Mouse (Mus musculus) heart, embryonic 12.5 days (tissue): ENCODE data around the gene Gm49380. TPM values are rescaled to one million over a fixed set of nuclear protein-coding genes. Genes with fewer than 3 reads are reported as not detected.

Source experiments
- ATAC-seq: fragments of 200-750 bp; cut with Nextera tagmentation; 2 replicates; pipeline ENCODE4 v1.8.0; 2017; ENCODE audit warnings: moderate TSS enrichment, moderate library complexity; ENCODE audit not compliant: insufficient number of reproducible peaks, low FRiP score
- H3K27ac ChIP-seq: fragments of 300-500 bp; sonication (generic); 2 replicates; pipeline ENCODE4 v1.5.1; 2016; ENCODE audit warnings: mild to moderate bottlenecking, moderate library complexity; ENCODE audit not compliant: poor library complexity, severe bottlenecking
- H3K27me3 ChIP-seq: fragments of 300-500 bp; sonication (generic); replicated peaks from 2 replicates; pipeline ENCODE4 v1.6.1; 2016; ENCODE audit warnings: mild to moderate bottlenecking, moderate library complexity
- H3K36me3 ChIP-seq: fragments of 300-500 bp; sonication (generic); 2 replicates; pipeline ENCODE4 v1.6.1; 2016; ENCODE audit warnings: mild to moderate bottlenecking, moderate library complexity
- H3K4me1 ChIP-seq: fragments of 300-500 bp; sonication (generic); replicated peaks from 2 replicates; pipeline ENCODE4 v1.6.1; 2016; ENCODE audit warnings: mild to moderate bottlenecking
- H3K4me2 ChIP-seq: fragments of 300-500 bp; sonication (generic); 2 replicates; pipeline ENCODE4 v1.6.1; 2016; ENCODE audit warnings: mild to moderate bottlenecking, moderate library complexity
- H3K4me3 ChIP-seq: fragments of 300-500 bp; sonication (generic); 2 replicates; pipeline ENCODE4 v1.5.1; 2016; ENCODE audit warnings: mild to moderate bottlenecking
- H3K9ac ChIP-seq: fragments of 300-500 bp; sonication (generic); 2 replicates; pipeline ENCODE4 v1.6.1; 2016; ENCODE audit warnings: mild to moderate bottlenecking, moderate library complexity
- H3K9me3 ChIP-seq: fragments of 300-500 bp; sonication (generic); replicated peaks from 2 replicates; pipeline ENCODE4 v1.6.1; 2016; ENCODE audit warnings: mild to moderate bottlenecking, moderate library complexity
- WGBS: fragments of 180-500 bp; shearing (Covaris S2); methylation state at CpG from one replicate; pipeline ENCODE4 v1.1.7; 2016; 5-methylcytosine and 5-hydroxymethylcytosine counted together
- polyA plus RNA-seq: library from polyadenylated mRNA; unstranded; fragments of >200 nt; fragmentation: Nextera tagmentation; extraction: Ambion mirVana; gene quantifications from 2 replicates; pipeline ENCODE4 v1.2.1, GENCODE M21; 2016

The Gm49380 gene
- polyA plus RNA-seq, 1 experiment from 2014 or later = 0.20 TPM

- WGBS = 70% methylated on average over 10 of the region's 10 CpGs
- peak overlapping the region; percentile 81; the same call in 1 of the 2 replicates for H3K27ac ChIP-seq
- no peak overlapping the region for H3K9ac ChIP-seq
- H3K4me3 ChIP-seq = no peak overlapping the region
- peaks cover 91% of the 10 kb centered on the region for H3K4me1 ChIP-seq
- H3K9me3 ChIP-seq = no peaks in the 10 kb centered on the region
- no peak for ATAC-seq
- no peak overlapping the region for H3K4me2 ChIP-seq
- H3K27me3 ChIP-seq = no peaks in the 10 kb centered on the region
- H3K36me3 ChIP-seq = peaks cover 12% of the 10 kb centered on the region
Observed at GRCm38 (mm10) chr9:44079997-44080780, 33.1 kb downstream of the Gm49380 start.

- Histone ChIP-seq H3K27ac (peak overlapping the region; percentile 81), H3K36me3 (peaks cover 14% of the 10 kb centered on the region), H3K27me3 (no peaks in the 10 kb centered on the region), H3K4me2 (peak overlapping the region; percentile 44), H3K9me3 (no peaks in the 10 kb centered on the region), H3K4me1 (peaks cover 88% of the 10 kb centered on the region), H3K9ac (peak overlapping the region; percentile 0; the same call in 1 of the 2 replicates), H3K4me3 (no peak overlapping the region)
- 18% methylated on average over 15 of the region's 16 CpGs for WGBS
- peak; percentile 76 for ATAC-seq
Observed at GRCm38 (mm10) chr9:44078955-44079756, 34.1 kb downstream of the Gm49380 start.

- peaks cover 84% of the 10 kb centered on the region for H3K4me1 ChIP-seq
- H3K27me3 ChIP-seq = no peaks in the 10 kb centered on the region
- peak overlapping the region; percentile 21; the same call in 1 of the 2 replicates for H3K9ac ChIP-seq
- peak overlapping the region; percentile 81 for H3K27ac ChIP-seq
- H3K9me3 ChIP-seq = no peaks in the 10 kb centered on the region
- no peak for ATAC-seq
- H3K4me3 ChIP-seq = no peak overlapping the region
- peaks cover 14% of the 10 kb centered on the region for H3K36me3 ChIP-seq
- H3K4me2 ChIP-seq = peak overlapping the region; percentile 44
- 76% methylated on average over 10 of the region's 10 CpGs for WGBS
Observed at GRCm38 (mm10) chr9:44078136-44078797, 35.0 kb downstream of the Gm49380 start.

DNA sequence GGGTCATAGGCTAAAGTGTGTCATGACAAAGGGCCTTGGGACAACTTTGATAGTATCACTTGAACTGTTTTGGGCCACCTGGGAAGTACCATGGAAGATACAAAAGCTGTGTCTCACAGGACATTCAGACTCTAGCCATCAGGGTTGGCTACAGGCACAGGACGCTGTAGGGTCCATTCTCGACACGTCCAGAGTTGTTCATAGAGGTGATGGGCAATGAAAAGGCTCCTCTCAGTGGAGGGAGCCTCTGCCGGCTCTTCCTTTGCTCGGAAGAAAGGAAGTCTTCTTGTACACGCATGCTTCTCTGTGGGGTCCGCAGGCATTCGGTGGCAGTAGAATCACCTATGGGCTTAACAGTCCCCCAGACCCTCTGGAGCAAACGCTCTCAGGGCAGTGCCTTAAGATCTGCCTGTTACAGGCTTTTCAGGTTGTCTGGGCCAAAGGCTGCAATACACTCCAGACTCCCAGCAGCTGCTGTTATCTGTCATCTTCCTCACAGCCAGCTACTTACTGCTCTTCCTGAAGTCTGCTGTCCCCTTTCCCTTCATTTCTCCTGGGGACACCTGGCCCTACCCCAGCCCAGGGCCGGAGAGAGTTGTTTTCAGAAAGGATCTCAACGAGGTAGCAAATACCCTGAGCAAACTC, 35.9 kb downstream of the Gm49380 start:
- H3K36me3 ChIP-seq = peaks cover 14% of the 10 kb centered on the region
- ATAC-seq = no peak
- H3K4me3 ChIP-seq = no peak overlapping the region
- no peak overlapping the region for H3K4me2 ChIP-seq
- H3K27ac ChIP-seq = no peak overlapping the region
- H3K4me1 ChIP-seq = peaks cover 84% of the 10 kb centered on the region
- no peaks in the 10 kb centered on the region for H3K27me3 ChIP-seq
- 75% methylated on average over 11 of the region's 11 CpGs for WGBS
- H3K9me3 ChIP-seq = no peaks in the 10 kb centered on the region
- peak overlapping the region; percentile 21; the same call in 1 of the 2 replicates for H3K9ac ChIP-seq

GRCm38 (mm10) chr9:44076764-44077120, 36.6 kb downstream of the Gm49380 start:
- peaks cover 85% of the 10 kb centered on the region for H3K4me1 ChIP-seq
- no peaks in the 10 kb centered on the region for H3K27me3 ChIP-seq
- no peaks in the 10 kb centered on the region for H3K9me3 ChIP-seq
- H3K4me2 ChIP-seq = no peak overlapping the region
- 18% methylated on average over 5 of the region's 5 CpGs for WGBS
- H3K4me3 ChIP-seq = no peak overlapping the region
- ATAC-seq = no peak
- H3K9ac ChIP-seq = no peak overlapping the region
- peaks cover 14% of the 10 kb centered on the region for H3K36me3 ChIP-seq
- H3K27ac ChIP-seq = no peak overlapping the region

GRCm38 (mm10) chr9:44075996-44076763, 37.1 kb downstream of the Gm49380 start:
- Histone ChIP-seq H3K4me2 (no peak overlapping the region), H3K9me3 (no peaks in the 10 kb centered on the region), H3K9ac (peak overlapping the region; percentile 19; the same call in 1 of the 2 replicates), H3K27me3 (no peaks in the 10 kb centered on the region), H3K27ac (no peak overlapping the region), H3K4me3 (no peak overlapping the region), H3K4me1 (peaks cover 85% of the 10 kb centered on the region), H3K36me3 (peaks cover 14% of the 10 kb centered on the region)
- 64% methylated on average over 16 of the region's 16 CpGs for WGBS
- no peak for ATAC-seq

DNA sequence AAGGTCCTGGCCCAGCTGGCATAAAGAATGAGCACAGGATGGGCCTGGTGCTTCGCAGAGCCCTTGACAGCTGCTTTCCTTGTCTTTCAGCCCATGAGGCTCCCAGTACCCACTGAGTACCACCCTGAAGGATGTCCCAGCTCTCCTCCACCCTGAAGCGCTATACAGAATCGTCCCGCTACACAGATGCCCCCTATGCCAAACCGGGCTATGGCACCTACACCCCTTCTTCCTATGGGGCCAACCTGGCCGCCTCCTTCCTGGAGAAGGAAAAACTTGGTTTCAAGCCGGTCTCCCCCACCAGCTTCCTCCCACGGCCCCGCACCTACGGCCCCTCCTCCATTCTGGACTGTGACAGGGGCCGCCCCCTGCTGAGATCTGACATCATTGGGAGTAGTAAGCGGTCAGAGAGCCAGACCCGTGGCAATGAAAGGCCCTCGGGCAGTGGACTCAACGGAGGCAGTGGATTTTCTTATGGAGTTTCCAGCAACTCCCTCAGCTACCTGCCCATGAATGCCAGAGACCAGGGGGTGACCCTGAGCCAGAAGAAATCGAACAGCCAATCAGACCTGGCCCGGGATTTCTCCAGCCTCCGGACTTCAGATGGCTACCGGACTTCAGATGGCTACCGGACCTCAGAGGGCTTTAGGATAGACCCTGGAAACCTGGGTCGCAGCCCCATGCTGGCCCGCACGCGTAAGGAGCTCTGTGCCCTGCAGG, 37.9 kb downstream of the Gm49380 start:
- H3K36me3 ChIP-seq = peaks cover 14% of the 10 kb centered on the region
- no peaks in the 10 kb centered on the region for H3K27me3 ChIP-seq
- no peak for ATAC-seq
- H3K4me1 ChIP-seq = peaks cover 85% of the 10 kb centered on the region
- no peak overlapping the region for H3K4me2 ChIP-seq
- 73% methylated on average over 24 of the region's 24 CpGs for WGBS
- H3K4me3 ChIP-seq = no peak overlapping the region
- no peak overlapping the region for H3K27ac ChIP-seq
- peak overlapping the region; percentile 19 for H3K9ac ChIP-seq
- no peaks in the 10 kb centered on the region for H3K9me3 ChIP-seq

DNA sequence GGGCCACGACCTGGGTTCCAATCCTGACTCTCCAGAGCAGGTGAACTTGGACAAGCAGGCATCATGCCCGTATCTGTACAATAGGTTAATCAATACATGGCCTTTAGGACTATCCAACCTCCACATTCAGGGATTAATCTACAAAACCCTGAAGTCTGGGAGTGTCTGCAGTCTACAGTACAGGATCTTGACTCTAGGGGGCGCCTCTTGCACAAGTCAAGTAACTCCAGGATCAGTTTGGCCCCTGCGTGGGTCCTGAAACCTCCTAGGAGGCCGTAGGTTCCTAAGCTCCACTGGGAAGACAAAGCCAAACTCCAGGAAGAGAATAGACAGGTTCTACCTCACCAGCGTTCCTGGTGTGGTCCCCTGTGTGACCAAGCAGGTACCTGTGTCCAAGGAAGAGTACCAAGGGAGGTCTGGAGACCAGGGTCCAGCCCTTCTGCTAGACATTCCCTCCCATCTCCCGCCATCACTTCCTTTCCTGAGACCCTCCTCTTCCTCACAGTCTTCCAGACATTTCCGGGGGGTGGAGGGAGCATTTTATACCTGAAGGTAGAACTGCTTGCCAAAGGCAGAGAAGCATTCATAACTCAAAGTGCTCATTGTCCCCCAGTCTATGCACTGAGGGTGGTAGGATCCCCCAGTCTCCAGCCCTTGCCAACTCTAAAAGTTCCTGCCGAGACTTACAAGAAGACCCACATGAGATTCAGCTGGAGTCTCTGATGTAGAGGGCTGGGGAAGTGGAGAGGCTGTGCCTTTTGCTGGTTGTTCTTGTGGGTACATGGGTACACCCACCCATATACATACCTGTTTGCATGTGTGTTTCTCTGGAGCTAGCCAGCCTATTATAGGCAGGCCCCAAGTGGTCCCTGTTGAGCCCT, 38.7 kb downstream of the Gm49380 start:
- 58% methylated on average over 9 of the region's 9 CpGs for WGBS
- H3K4me1 ChIP-seq = peaks cover 84% of the 10 kb centered on the region

GRCm38 (mm10) chr9:44073115-44073514, 40.2 kb downstream of the Gm49380 start:
- Histone ChIP-seq H3K4me3 (no peak overlapping the region), H3K36me3 (peaks cover 14% of the 10 kb centered on the region), H3K27me3 (no peaks in the 10 kb centered on the region), H3K4me1 (peaks cover 82% of the 10 kb centered on the region), H3K27ac (peak overlapping the region; percentile 15; the same call in 1 of the 2 replicates), H3K4me2 (peak overlapping the region; percentile 47), H3K9me3 (no peaks in the 10 kb centered on the region), H3K9ac (peak overlapping the region; percentile 57)
- no peak for ATAC-seq
- 54% methylated on average over 5 of the region's 5 CpGs for WGBS

More for the DNA sequence above, 38.7 kb downstream of the Gm49380 start:
- Histone ChIP-seq H3K4me3 (no peak overlapping the region), H3K36me3 (peaks cover 14% of the 10 kb centered on the region), H3K27me3 (no peaks in the 10 kb centered on the region), H3K9me3 (no peaks in the 10 kb centered on the region), H3K9ac (peak overlapping the region; percentile 19; the same call in 1 of the 2 replicates), H3K27ac (no peak overlapping the region), H3K4me2 (no peak overlapping the region)
- ATAC-seq = no peak
